Mouse (Mus musculus) neural tube, embryonic 13.5 days (tissue): ENCODE measurements around the gene As3mt. TPM values are rescaled to one million over a fixed set of nuclear protein-coding genes. Genes with fewer than 3 reads are reported as not detected.

ENCODE experiments used
- ATAC-seq: fragments of 200-750 bp; cut with Nextera tagmentation; 2 replicates; pipeline ENCODE4 v1.8.0; 2017; ENCODE audit warnings: low read depth, mild to moderate bottlenecking, moderate TSS enrichment, moderate library complexity
- H3K27ac ChIP-seq: fragments of 300-500 bp; sonication (generic); replicated peaks from 2 replicates; pipeline ENCODE4 v1.5.1; 2015; ENCODE audit warnings: moderate library complexity, mild to moderate bottlenecking, inconsistent platforms
- H3K27me3 ChIP-seq: fragments of 300-500 bp; sonication (generic); 2 replicates; pipeline ENCODE4 v1.6.1; 2015; ENCODE audit warnings: mild to moderate bottlenecking, inconsistent platforms
- H3K36me3 ChIP-seq: fragments of 300-500 bp; sonication (generic); 2 replicates; pipeline ENCODE4 v1.6.1; 2015; ENCODE audit warnings: mild to moderate bottlenecking, inconsistent platforms
- H3K4me1 ChIP-seq: fragments of 300-500 bp; sonication (generic); replicated peaks from 2 replicates; pipeline ENCODE4 v1.6.1; 2015; ENCODE audit warnings: inconsistent platforms
- H3K4me2 ChIP-seq: fragments of 300-500 bp; sonication (generic); 2 replicates; pipeline ENCODE4 v1.6.1; 2015; ENCODE audit warnings: inconsistent platforms, mild to moderate bottlenecking, moderate library complexity
- H3K4me3 ChIP-seq: fragments of 300-500 bp; sonication (generic); 2 replicates; pipeline ENCODE4 v1.5.1; 2015; ENCODE audit warnings: mild to moderate bottlenecking, inconsistent platforms
- H3K9ac ChIP-seq: fragments of 300-500 bp; sonication (generic); 2 replicates; pipeline ENCODE4 v1.6.1; 2015; ENCODE audit warnings: moderate library complexity, mild to moderate bottlenecking, inconsistent platforms
- H3K9me3 ChIP-seq: fragments of 300-500 bp; sonication (generic); 2 replicates; pipeline ENCODE4 v1.6.1; 2016; ENCODE audit warnings: inconsistent platforms
- WGBS: fragments of 180-500 bp; shearing (Covaris S2); methylation state at CpG from one replicate; pipeline ENCODE4 v1.1.7; 2015; 5-methylcytosine and 5-hydroxymethylcytosine counted together
- polyA plus RNA-seq: library from polyadenylated mRNA; unstranded; fragments of >200 nt; fragmentation: Nextera tagmentation; extraction: Ambion mirVana; gene quantifications from 2 replicates; pipeline ENCODE4 v1.2.1, GENCODE M21; 2015

Gene As3mt
- polyA plus RNA-seq, result 42.3 TPM in 2 replicates

DNA sequence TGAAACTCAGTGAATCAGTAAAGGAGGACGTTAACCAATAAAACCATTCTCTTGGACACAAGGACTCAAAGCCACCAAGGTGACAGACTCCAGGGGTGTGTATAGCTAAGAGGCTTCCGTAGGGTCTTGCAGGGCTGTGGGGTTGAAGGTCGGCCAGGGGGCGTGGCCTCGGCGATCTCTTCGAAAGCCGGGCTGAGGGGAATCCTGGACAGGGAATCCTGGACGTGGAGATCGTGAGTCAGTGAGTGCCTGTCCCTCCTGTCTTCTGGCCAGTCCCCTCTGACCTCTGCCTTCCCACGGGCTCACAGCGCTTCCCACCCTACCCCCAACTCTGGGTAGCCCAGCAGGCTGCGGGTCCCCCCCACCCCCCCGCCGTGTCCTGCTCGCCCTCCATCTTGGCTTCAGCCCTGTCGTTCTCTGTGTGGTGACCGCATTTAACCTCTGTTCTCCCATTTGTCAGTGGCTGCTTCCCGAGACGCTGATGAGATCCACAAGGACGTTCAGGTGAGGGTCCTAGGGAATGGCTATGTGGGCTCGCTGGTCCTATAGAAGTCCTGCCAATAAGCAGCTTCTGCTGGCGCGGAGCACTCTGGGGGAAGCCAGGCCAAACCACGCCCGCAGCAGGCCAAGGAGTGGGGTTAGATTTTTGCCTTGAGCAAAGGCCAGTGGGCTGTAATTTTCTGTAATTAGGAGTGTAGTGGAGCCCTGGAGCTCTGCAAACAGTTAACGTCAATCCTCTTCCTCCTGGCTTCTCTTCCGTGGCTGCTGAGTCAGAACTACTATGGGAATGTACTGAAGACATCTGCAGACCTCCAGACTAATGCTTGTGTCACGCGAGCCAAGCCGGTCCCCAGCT lies at the start of gene As3mt:
As3mt (plus strand) TSS at position 163 of the 856 bp plus-strand sequence.
- Histone ChIP-seq H3K4me3 (peak within 1 kb of the TSS; percentile 47), H3K27me3 (0 out of 2 replicates have a peak, but pooled peaks cover 3% of the 10 kb centered on the region), H3K27ac (peak within 1 kb of the TSS; percentile 42; the same call in 1 of the 2 replicates), H3K36me3 (peaks cover 6% of the 10 kb centered on the region; the same call in 1 of the 2 replicates), H3K9ac (peak within 1 kb of the TSS; percentile 72), H3K4me2 (peak within 1 kb of the TSS; percentile 62), H3K9me3 (no peaks in the 10 kb centered on the region), H3K4me1 (peaks cover 12% of the 10 kb centered on the region)
- 16% methylated on average over 31 of the region's 31 CpGs for WGBS
- ATAC-seq, result peak; percentile 79

DNA sequence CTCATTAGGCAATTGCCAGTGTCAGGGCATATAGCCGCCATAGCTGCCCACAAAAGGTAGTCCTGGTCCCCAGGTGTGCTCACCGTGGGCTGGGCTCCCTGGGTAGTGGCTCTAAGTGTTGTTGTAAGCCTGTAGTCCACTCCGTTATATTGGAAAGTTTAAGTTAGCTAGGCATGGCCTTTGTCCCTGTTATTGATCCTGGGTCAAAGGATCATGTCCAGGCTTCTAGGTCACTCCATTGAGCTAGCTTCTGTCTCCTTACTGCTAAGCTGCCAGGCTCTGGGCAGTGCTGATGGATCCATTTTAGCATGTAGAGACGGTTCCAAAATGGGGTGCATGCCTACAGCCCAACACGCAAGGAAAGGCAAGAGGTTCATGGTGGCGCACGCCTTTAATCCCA lies 48.9 kb upstream of the As3mt start:
- H3K27ac ChIP-seq, result no peak overlapping the region
- no peak overlapping the region for H3K9ac ChIP-seq
- H3K9me3 ChIP-seq, result no peaks in the 10 kb centered on the region
- 96% methylated on average over 7 of the region's 7 CpGs for WGBS
- ATAC-seq, result no peak
- H3K4me1 ChIP-seq, result peaks cover 12% of the 10 kb centered on the region
- H3K4me3 ChIP-seq, result no peak overlapping the region
- no peak overlapping the region for H3K4me2 ChIP-seq
- no peaks in the 10 kb centered on the region for H3K27me3 ChIP-seq
- H3K36me3 ChIP-seq, result peaks cover 44% of the 10 kb centered on the region

DNA sequence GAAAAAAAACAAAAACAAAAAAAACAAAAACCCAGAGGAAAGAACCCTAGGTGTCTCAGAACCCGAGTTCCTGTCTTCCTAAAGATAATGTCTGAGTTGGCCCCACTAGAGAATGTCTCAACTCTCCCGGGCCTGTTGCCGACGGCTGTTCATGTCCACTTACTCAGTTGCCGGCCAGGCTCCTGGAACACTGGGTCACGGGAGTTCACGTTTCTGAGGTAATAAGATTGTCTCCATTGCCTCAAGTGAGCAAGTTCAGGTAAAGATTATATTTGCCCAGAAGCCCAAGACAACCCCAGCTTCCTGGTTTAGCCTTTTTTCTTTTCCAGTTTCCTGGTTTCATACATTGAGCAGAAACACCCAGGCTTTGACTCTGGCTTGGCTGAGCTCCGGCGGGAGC lies 48.4 kb upstream of the As3mt start:
- WGBS, result 89% methylated on average over 9 of the region's 9 CpGs

DNA sequence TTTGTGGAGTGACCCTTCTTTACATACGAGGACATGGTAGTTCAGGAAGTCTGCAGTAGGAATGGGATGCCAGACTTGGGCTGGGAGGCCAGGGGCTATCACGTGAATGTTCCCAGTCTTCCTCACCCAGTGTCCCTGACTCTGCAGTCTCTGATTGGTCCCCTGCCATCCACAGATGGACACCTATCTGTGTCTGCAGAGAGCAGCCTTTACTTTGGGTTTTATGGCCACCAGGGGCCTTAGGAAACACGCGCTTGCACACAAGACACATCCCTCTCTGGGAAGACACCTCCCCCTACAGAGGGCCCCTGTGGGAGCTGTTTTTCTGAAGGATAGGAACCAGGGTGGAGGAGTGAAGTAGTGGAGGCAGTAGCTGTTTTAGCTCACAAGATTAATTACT lies 45.7 kb upstream of the As3mt start:
- H3K9me3 ChIP-seq, result no peaks in the 10 kb centered on the region
- H3K27ac ChIP-seq, result no peak overlapping the region
- no peaks in the 10 kb centered on the region for H3K27me3 ChIP-seq
- WGBS, result 50% methylated on average over 4 of the region's 4 CpGs
- H3K4me1 ChIP-seq, result peaks cover 18% of the 10 kb centered on the region
- no peak overlapping the region for H3K4me2 ChIP-seq
- peaks cover 12% of the 10 kb centered on the region for H3K36me3 ChIP-seq
- H3K9ac ChIP-seq, result no peak overlapping the region
- no peak overlapping the region for H3K4me3 ChIP-seq
- no peak for ATAC-seq

More for the DNA sequence above, 48.4 kb upstream of the As3mt start:
- peaks cover 12% of the 10 kb centered on the region for H3K4me1 ChIP-seq
- ATAC-seq, result no peak
- H3K4me3 ChIP-seq, result no peak overlapping the region
- H3K4me2 ChIP-seq, result no peak overlapping the region
- H3K36me3 ChIP-seq, result peaks cover 39% of the 10 kb centered on the region
- H3K27me3 ChIP-seq, result no peaks in the 10 kb centered on the region
- H3K9ac ChIP-seq, result no peak overlapping the region
- H3K9me3 ChIP-seq, result no peaks in the 10 kb centered on the region
- no peak overlapping the region for H3K27ac ChIP-seq

DNA sequence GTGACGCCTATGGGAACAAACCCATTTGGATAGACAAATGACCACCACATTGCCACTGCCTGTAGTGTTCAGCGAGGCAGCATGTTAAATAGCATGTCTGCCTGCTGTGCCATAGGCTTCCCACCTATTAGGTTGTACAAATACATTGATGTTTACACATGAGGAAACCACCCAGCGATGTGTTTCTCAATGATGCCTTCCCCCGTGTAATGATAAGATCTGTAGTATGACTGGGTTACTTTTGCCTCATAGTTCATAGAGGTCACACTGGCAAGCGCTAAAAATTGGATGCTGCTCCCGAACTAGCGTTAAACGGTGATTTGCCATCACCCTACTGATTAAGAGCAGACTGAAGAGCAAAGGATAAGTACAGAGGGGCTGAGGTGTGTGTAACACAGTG lies 45.0 kb upstream of the As3mt start:
- no peak overlapping the region for H3K4me2 ChIP-seq
- WGBS, result 82% methylated on average over 8 of the region's 8 CpGs

DNA sequence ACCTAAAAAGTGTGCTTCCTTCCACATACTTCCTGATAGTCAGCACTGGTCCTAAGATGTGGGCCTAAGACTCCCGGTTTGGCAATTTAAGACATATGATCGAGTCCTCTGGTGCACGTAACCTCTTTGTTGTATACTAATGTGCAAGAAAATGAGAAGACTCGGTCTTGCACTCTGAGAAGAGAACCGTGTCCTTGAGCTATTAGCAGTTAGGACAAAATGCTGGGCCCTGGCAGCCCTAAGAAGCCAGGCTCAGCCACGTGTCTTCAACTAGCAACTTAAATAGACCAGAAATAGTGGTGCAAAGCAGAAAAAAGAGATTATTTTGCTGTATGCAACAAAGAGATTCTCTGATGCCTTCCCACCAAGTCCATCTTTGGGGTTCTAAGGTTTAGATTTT lies 44.5 kb upstream of the As3mt start:
- H3K9ac ChIP-seq, result no peak overlapping the region
- H3K4me3 ChIP-seq, result no peak overlapping the region
- WGBS, result 83% methylated on average over 6 of the region's 6 CpGs
- no peaks in the 10 kb centered on the region for H3K9me3 ChIP-seq
- ATAC-seq, result no peak
- H3K4me1 ChIP-seq, result peaks cover 18% of the 10 kb centered on the region
- peaks cover under 1% of the 10 kb centered on the region; the same call in 1 of the 2 replicates for H3K36me3 ChIP-seq
- H3K4me2 ChIP-seq, result no peak overlapping the region
- H3K27ac ChIP-seq, result no peak overlapping the region
- no peaks in the 10 kb centered on the region for H3K27me3 ChIP-seq

More for the DNA sequence above, 45.0 kb upstream of the As3mt start:
- peaks cover 5% of the 10 kb centered on the region for H3K36me3 ChIP-seq
- no peak overlapping the region for H3K9ac ChIP-seq
- no peak overlapping the region for H3K27ac ChIP-seq
- no peaks in the 10 kb centered on the region for H3K9me3 ChIP-seq
- no peaks in the 10 kb centered on the region for H3K27me3 ChIP-seq
- no peak for ATAC-seq
- H3K4me1 ChIP-seq, result peaks cover 18% of the 10 kb centered on the region
- no peak overlapping the region for H3K4me3 ChIP-seq

DNA sequence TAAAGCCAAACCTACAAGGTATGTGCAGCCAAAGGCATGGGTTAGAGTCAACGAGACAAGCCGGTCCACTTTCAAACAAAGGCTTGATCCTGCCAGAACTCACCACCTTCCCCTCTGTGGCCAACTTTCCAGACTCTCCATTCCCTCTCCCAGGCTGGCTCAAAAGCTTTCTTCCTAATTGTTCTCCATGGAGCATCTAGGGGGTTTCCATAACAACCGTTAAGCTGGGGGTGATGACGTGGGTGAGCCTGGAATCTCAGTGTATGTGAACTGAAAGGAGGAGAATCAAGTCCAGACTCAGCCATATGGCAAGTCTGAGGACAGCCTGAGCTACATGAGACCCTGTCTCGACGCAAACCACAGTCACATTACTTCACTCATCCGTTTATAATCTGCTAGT lies 41.8 kb upstream of the As3mt start:
- Histone ChIP-seq H3K27me3 (no peaks in the 10 kb centered on the region), H3K9me3 (no peaks in the 10 kb centered on the region), H3K4me2 (no peak overlapping the region), H3K4me1 (peaks cover 18% of the 10 kb centered on the region), H3K27ac (no peak overlapping the region), H3K36me3 (no peaks in the 10 kb centered on the region), H3K4me3 (no peak overlapping the region), H3K9ac (no peak overlapping the region)
- no peak for ATAC-seq
- 67% methylated on average over 7 of the region's 7 CpGs for WGBS

DNA sequence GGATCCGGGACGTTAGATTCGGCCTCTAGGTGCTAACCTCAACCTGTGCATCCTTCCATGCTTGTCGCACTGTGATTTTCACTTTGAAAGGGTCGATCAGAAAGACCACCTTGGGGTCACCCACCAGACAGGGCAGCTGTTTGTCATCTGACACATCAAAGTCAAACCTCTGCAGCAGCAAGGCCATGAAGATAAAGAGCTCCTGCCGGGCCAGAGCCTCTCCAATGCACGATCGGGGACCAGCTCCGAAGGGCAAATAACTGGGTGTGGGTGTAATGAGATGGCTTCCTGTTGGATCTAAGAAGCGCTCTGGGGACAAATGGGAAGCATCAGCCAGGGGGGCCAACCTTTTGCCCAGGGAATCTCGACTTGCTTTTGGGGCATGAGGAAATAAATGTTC lies 40.0 kb upstream of the As3mt start:
- H3K9ac ChIP-seq, result no peak overlapping the region
- no peak overlapping the region for H3K4me3 ChIP-seq
- no peak overlapping the region for H3K4me2 ChIP-seq
- H3K9me3 ChIP-seq, result no peaks in the 10 kb centered on the region
- H3K27me3 ChIP-seq, result no peaks in the 10 kb centered on the region
- no peak overlapping the region for H3K27ac ChIP-seq
- 69% methylated on average over 11 of the region's 11 CpGs for WGBS
- H3K4me1 ChIP-seq, result peaks cover 6% of the 10 kb centered on the region
- ATAC-seq, result no peak
- H3K36me3 ChIP-seq, result no peaks in the 10 kb centered on the region

DNA sequence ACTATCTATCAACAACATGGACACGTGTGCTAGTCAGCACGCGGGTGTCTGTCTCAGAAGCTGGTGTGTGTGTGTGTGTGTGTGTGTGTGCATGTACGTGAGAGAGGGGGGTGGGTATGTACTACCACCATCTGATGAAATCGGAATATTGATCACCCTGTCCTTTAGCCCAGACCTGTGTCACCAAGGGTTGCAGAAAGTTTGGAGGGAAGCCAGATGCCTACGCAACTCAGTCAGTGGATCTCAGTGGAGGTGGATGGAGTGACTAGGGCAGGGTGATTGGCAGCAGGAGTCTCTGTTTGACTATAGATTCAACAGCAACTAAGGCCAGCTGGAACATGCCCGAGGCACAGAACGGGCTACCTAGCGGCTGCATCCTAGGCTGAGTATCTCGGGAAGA lies 39.0 kb upstream of the As3mt start:
- Histone ChIP-seq H3K36me3 (no peaks in the 10 kb centered on the region), H3K27ac (no peak overlapping the region), H3K4me2 (no peak overlapping the region), H3K9me3 (no peaks in the 10 kb centered on the region), H3K27me3 (no peaks in the 10 kb centered on the region), H3K4me3 (no peak overlapping the region), H3K9ac (no peak overlapping the region), H3K4me1 (peaks cover 6% of the 10 kb centered on the region)
- 92% methylated on average over 10 of the region's 10 CpGs for WGBS
- no peak for ATAC-seq

DNA sequence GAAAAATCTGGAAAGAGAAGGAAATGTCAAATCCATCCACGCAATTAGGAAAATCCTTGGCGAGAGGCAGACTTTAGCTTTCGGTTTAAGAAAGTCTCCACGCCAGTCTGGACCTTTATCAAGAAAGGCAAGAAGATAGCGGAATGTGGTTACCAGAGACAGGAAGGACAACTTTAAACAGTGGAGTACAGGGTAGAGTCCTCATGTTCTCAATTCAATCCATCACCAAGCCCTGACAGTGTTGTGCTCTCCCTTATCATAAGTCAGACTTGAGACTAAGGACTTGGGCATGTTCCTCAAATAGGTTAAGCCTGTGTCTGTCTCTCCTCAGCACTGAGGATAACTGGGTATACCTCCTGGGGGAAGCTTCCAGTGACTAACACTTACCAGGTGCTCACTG lies 37.5 kb upstream of the As3mt start:
- no peak for ATAC-seq
- Histone ChIP-seq H3K4me3 (no peak overlapping the region), H3K4me1 (peaks cover 6% of the 10 kb centered on the region), H3K9me3 (no peaks in the 10 kb centered on the region), H3K4me2 (no peak overlapping the region), H3K9ac (no peak overlapping the region), H3K27me3 (no peaks in the 10 kb centered on the region), H3K27ac (no peak overlapping the region), H3K36me3 (no peaks in the 10 kb centered on the region)
- WGBS, result 89% methylated on average over 5 of the region's 5 CpGs

DNA sequence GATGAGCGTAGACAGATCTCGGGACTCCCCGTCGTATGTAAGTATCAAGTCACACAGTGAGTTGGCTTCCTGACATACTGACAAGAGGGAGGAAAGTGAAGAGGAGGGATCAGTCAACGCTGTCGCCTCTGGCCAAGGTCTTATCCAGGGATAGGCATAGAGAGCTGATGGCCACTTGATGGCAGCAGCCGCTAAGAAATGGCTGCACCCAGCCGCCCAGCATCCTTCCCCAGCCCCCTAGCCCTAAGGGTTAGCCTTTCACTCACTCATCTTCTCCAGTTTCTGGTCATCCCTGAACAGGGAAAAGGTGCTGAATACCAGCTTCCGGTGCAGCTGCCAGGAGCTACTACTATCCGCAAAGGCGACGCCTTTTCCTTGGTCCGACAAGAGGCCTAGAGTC lies 36.6 kb upstream of the As3mt start:
- Histone ChIP-seq H3K9me3 (no peaks in the 10 kb centered on the region), H3K4me2 (no peak overlapping the region), H3K27ac (no peak overlapping the region), H3K4me1 (no peaks in the 10 kb centered on the region), H3K4me3 (no peak overlapping the region), H3K27me3 (no peaks in the 10 kb centered on the region), H3K9ac (no peak overlapping the region), H3K36me3 (no peaks in the 10 kb centered on the region)
- WGBS, result 35% methylated on average over 13 of the region's 13 CpGs
- peak; percentile 81; the same call in 1 of the 2 replicates for ATAC-seq

DNA sequence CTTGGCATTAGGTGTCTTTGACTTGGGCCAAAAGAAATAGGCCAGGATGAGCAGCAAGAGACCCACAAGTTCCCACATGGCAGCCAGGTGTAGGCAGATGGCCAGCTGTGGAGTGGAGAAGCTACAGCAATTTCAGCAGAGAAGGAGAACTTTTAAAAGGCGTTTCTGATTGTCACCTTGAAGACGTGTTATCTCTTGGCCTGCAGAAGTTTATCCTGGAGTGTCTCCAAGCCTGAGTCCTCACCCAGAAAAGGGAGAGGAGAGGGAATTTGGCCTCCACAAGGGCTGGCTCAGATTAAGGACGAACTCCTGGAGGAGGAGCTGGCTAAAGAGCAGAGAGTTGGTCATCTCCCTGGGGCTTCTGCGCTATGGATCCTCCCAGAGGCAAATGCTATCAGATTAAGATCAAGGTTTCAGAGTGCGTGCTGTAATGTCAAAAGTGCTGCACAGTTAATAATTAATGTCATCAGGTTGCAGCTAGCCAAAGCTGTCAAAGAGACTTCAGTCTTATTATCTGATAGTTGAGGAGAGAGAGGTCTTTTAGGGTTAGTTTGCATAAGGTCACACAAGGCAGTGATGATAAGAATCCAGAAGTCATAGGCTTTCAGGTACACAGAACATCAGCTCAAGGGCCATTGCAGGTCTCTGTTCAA lies 34.4 kb upstream of the As3mt start, which contains the start of gene Cyp17a1:
Cyp17a1 (minus strand) TSS at position 407 of the 653 bp plus-strand sequence.
- Histone ChIP-seq H3K9ac (no peak within 1 kb of the TSS), H3K4me1 (no peaks in the 10 kb centered on the region), H3K4me3 (no peak within 1 kb of the TSS), H3K4me2 (no peak within 1 kb of the TSS), H3K36me3 (no peaks in the 10 kb centered on the region), H3K27me3 (no peaks in the 10 kb centered on the region), H3K27ac (no peak within 1 kb of the TSS), H3K9me3 (no peaks in the 10 kb centered on the region)
- no peak for ATAC-seq
- 74% methylated on average over 5 of the region's 5 CpGs for WGBS
